Comparison of ENCODE assay signal across 13 mouse cellular contexts in genomic region chr1:181864971-181865862, GRCm38 (mm10). TPM values are rescaled to one million over a fixed set of nuclear protein-coding genes. Genes with fewer than 3 reads are reported as not detected.
DNase-seq lines count a peak whose midpoint lies in the region; ATAC-seq and TF ChIP-seq lines count a peak whose summit lies in the region.
"Had no signal": no experiment of that assay in that cellular context is flagged by ENCODE, and none has a peak within 500 bp of the region (broad histone marks: within the 10 kb centered on the region; RNA-seq: fewer than 3 reads in every experiment).

No protein-coding gene starts in this region.

- no peaks in the 10 kb centered on the region for H3K9me3 ChIP-seq in lung, embryonic 14.5 days (ENCODE audit: low read depth, low read length)
- H3K9me3 ChIP-seq: limb, embryonic 12.5 days; neural tube, embryonic 15.5 days had no signal

- DNase-seq in lung, embryonic 14.5 days, result no peak
- DNase-seq in lung, adult 2 months, result no peak
- peak; percentile 35 for DNase-seq in induced T-regulatory cell, adult 2 months (ENCODE audit: low read depth)
- peak; percentile 46 for DNase-seq in lung, postnatal 36 days
- peak; percentile 53 to 62 for DNase-seq in thymus, postnatal 36 days
- no peak for DNase-seq in right cerebral cortex, postnatal 10 days (ENCODE audit: low spot score in 2 of 2)
- DNase-seq in ovary, postnatal 14 days (ENCODE audit: low spot score), result no peak
- DNase-seq: cerebellum, adult 11 months; heart, postnatal 36 days; right cerebral cortex, postnatal 14 days had no signal

- no peaks in the 10 kb centered on the region for H3K36me3 ChIP-seq in lung, embryonic 14.5 days (ENCODE audit: insufficient read depth)
- H3K36me3 ChIP-seq: limb, embryonic 12.5 days; neural tube, embryonic 15.5 days had no signal

- 0 out of 2 replicates have a peak, but pooled peaks have one; percentile 7 for ATAC-seq in lung, embryonic 14.5 days (ENCODE audit: insufficient read depth)
- ATAC-seq: forebrain, embryonic 14.5 days had no signal

- 61% methylated on average over 11 of the region's 11 CpGs for WGBS in lung, embryonic 14.5 days
- WGBS in lung, adult 2 months, result 68% methylated on average over 11 of the region's 11 CpGs

- no peak overlapping the region for H3K4me3 ChIP-seq in lung, embryonic 14.5 days (ENCODE audit: low read depth, low read length)
- H3K4me3 ChIP-seq in lung, adult 2 months (replicated peaks; ENCODE audit: extremely low read depth, low read depth, low read length), result no peak overlapping the region
- H3K4me3 ChIP-seq: limb, embryonic 12.5 days; neural tube, embryonic 15.5 days had no signal

- TF ChIP-seq CTCF in lung, embryonic 14.5 days (IDR thresholded peaks at IDR 0.05; ENCODE audit: low read depth), result no peak
- TF ChIP-seq CTCF in lung, adult 2 months (IDR thresholded peaks at IDR 0.05; ENCODE audit: insufficient read depth, low read length), result no peak

- no peak overlapping the region for H3K27ac ChIP-seq in lung, embryonic 14.5 days (ENCODE audit: low read depth)
- H3K27ac ChIP-seq: limb, embryonic 12.5 days; neural tube, embryonic 15.5 days had no signal

- TF ChIP-seq POLR2A in lung, adult 2 months (IDR thresholded peaks at IDR 0.05; ENCODE audit: borderline replicate concordance, extremely low read depth, low read depth, low read length), result no peak

- no peak overlapping the region for H3K9ac ChIP-seq in lung, embryonic 14.5 days
- H3K9ac ChIP-seq: limb, embryonic 12.5 days; neural tube, embryonic 15.5 days had no signal

- no peaks in the 10 kb centered on the region for H3K27me3 ChIP-seq in lung, embryonic 14.5 days (ENCODE audit: insufficient read depth, low read length)
- H3K27me3 ChIP-seq: neural tube, embryonic 15.5 days had no signal

- H3K4me2 ChIP-seq in lung, embryonic 14.5 days, result no peak overlapping the region
- H3K4me2 ChIP-seq: limb, embryonic 12.5 days; neural tube, embryonic 15.5 days had no signal

- no peaks in the 10 kb centered on the region for H3K4me1 ChIP-seq in lung, embryonic 14.5 days (ENCODE audit: insufficient read depth)
- peaks cover 8% of the 10 kb centered on the region for H3K4me1 ChIP-seq in lung, adult 2 months (ENCODE audit: control insufficient read depth, insufficient read depth, low read length)
- H3K4me1 ChIP-seq: neural tube, embryonic 15.5 days had no signal

RNA-seq across cellular contexts. Expression of gene Lbr, which starts 22.4 kb away (rescaled TPM):
- 137 and 141 TPM in 2 replicates for polyA plus RNA-seq in lung, embryonic 14.5 days (2014; fragmentation: Nextera tagmentation; extraction: Ambion mirVana)
- polyA plus RNA-seq in lung, adult 2 months (2012; rRNA removed), result 24.3 and 30.0 TPM in 2 replicates

Comparison
In these comparisons a context has a peak if more than half of its experiments do, and no peak if none do; other contexts are left out.
1. DNase-seq: peak in induced T-regulatory cell, adult 2 months (single experiment), lung, postnatal 36 days (single experiment) and thymus, postnatal 36 days (2 of 2); none in lung, embryonic 14.5 days (single experiment), lung, adult 2 months (single experiment), right cerebral cortex, postnatal 10 days (0 of 2) and ovary, postnatal 14 days (single experiment).